ENCODE assay signal across 8 mouse cellular contexts in genomic region chr17:33981192-33981909, GRCm38 (mm10). TPM values are rescaled to one million over a fixed set of nuclear protein-coding genes. Genes with fewer than 3 reads are reported as not detected.
DNase-seq lines count a peak whose midpoint lies in the region; ATAC-seq lines count a peak whose summit lies in the region.
"Not testable (repeated sequence)": the region's sequence is repeated elsewhere in the genome, so short reads cannot be mapped to it uniquely, and the experiment has no call there.

No protein-coding gene starts in this region.

- H3K27ac ChIP-seq in embryonic facial prominence, embryonic 12.5 days = peak overlapping the region; percentile 92
- peak overlapping the region; percentile 69 for H3K27ac ChIP-seq in intestine, embryonic 16.5 days (ENCODE audit: low read length)

- H3K27me3 ChIP-seq in embryonic facial prominence, embryonic 12.5 days = peaks cover 43% of the 10 kb centered on the region
- H3K27me3 ChIP-seq in intestine, embryonic 16.5 days (replicated peaks; ENCODE audit: control insufficient read depth, insufficient read depth, low read length) = peaks cover 12% of the 10 kb centered on the region

- peak overlapping the region; percentile 48 for H3K4me3 ChIP-seq in embryonic facial prominence, embryonic 12.5 days
- H3K4me3 ChIP-seq in intestine, embryonic 16.5 days (ENCODE audit: low read length) = peak overlapping the region; percentile 54

- WGBS in embryonic facial prominence, embryonic 12.5 days = under 1% methylated on average over 27 of the region's 27 CpGs
- WGBS in intestine, embryonic 16.5 days = under 1% methylated on average over 27 of the region's 27 CpGs

- peak overlapping the region; percentile 65 for H3K9ac ChIP-seq in embryonic facial prominence, embryonic 12.5 days
- peak overlapping the region; percentile 65 for H3K9ac ChIP-seq in intestine, embryonic 16.5 days (ENCODE audit: low read depth, low read length)

- peak; percentile 86 for DNase-seq in adrenal gland, postnatal 10 days
- peak; percentile 85 to 92 for DNase-seq in left cerebral cortex, postnatal 10 days (ENCODE audit: extremely low spot score in 1 of 2, low spot score in 2 of 2)
- peak; percentile 82 for DNase-seq in right cerebral cortex, postnatal 14 days
- peak; percentile 88 for DNase-seq in urinary bladder, postnatal 14 days (ENCODE audit: low spot score)

- not testable (repeated sequence) for H3K9me3 ChIP-seq in embryonic facial prominence, embryonic 12.5 days; intestine, embryonic 16.5 days (ENCODE audit: control insufficient read depth, low read length)

- peak overlapping the region; percentile 53 for H3K4me2 ChIP-seq in embryonic facial prominence, embryonic 12.5 days (replicated peaks)
- H3K4me2 ChIP-seq in intestine, embryonic 16.5 days (ENCODE audit: low read depth, low read length) = peak overlapping the region; percentile 67

- intact Hi-C loops in left cerebral cortex, postnatal 10 days (cut with DNase I) = not testable (repeated sequence)

- ATAC-seq in embryonic facial prominence, embryonic 12.5 days (ENCODE audit: insufficient number of reproducible peaks, insufficient read depth, low FRiP score, low TSS enrichment) = peak; percentile 91
- ATAC-seq in granulocyte monocyte progenitor cell, adult 5-6 weeks (replicated peaks; ENCODE audit: poor library complexity, severe bottlenecking) = peak; percentile 61
- peak; percentile 76 for ATAC-seq in intestine, embryonic 16.5 days
- ATAC-seq in megakaryocyte, adult 5-6 weeks (ENCODE audit: poor library complexity, severe bottlenecking) = peak; percentile 65

- H3K36me3 ChIP-seq in embryonic facial prominence, embryonic 12.5 days; intestine, embryonic 16.5 days (ENCODE audit: control insufficient read depth, insufficient read depth, low read length): not testable (repeated sequence)

- not testable (repeated sequence) for H3K4me1 ChIP-seq in embryonic facial prominence, embryonic 12.5 days
- H3K4me1 ChIP-seq in intestine, embryonic 16.5 days (ENCODE audit: control insufficient read depth, insufficient read depth, low read length) = peaks cover 16% of the 10 kb centered on the region

RNA-seq across cellular contexts. Expression of gene H2-K1, which starts 18.8 kb away (rescaled TPM):
- total RNA-seq in adrenal gland, postnatal 10 days (2021) = 100 to 1,000 TPM; 204 to 217 TPM
- polyA plus RNA-seq in embryonic facial prominence, embryonic 12.5 days (2016; fragmentation: Nextera tagmentation; extraction: Ambion mirVana) = 7.2 and 8.0 TPM in 2 replicates
- total RNA-seq in granulocyte monocyte progenitor cell, adult 5-6 weeks (2014; fragmentation: Nextera tagmentation) = 1,023 and 1,149 TPM in 2 replicates
- total RNA-seq in granulocyte monocyte progenitor cell, adult 5-6 weeks (2017) = 564 and 822 TPM in 2 replicates
- 307 and 325 TPM in 2 replicates for polyA plus RNA-seq in intestine, embryonic 16.5 days (2015; fragmentation: Nextera tagmentation; extraction: Ambion mirVana)
- total RNA-seq in left cerebral cortex, postnatal 10 days (2021) = 10 to 100 TPM; 10.6 to 11.8 TPM
- 868 and 887 TPM in 2 replicates for total RNA-seq in megakaryocyte, adult 5-6 weeks (2015)
- 668 and 686 TPM in 2 replicates for total RNA-seq in megakaryocyte, adult 5-6 weeks (2017)

RNA-seq across cellular contexts. Expression of gene Rps18, which starts 25.6 kb away (rescaled TPM):
- total RNA-seq in adrenal gland, postnatal 10 days (2021) = 100 to 1,000 TPM; 943 to 952 TPM
- 1,303 and 1,336 TPM in 2 replicates for polyA plus RNA-seq in embryonic facial prominence, embryonic 12.5 days (2016; fragmentation: Nextera tagmentation; extraction: Ambion mirVana)
- total RNA-seq in granulocyte monocyte progenitor cell, adult 5-6 weeks (2014; fragmentation: Nextera tagmentation) = 4,404 and 5,660 TPM in 2 replicates
- total RNA-seq in granulocyte monocyte progenitor cell, adult 5-6 weeks (2017) = 1,485 and 1,727 TPM in 2 replicates
- 1,753 and 1,902 TPM in 2 replicates for polyA plus RNA-seq in intestine, embryonic 16.5 days (2015; fragmentation: Nextera tagmentation; extraction: Ambion mirVana)
- 100 to 1,000 TPM; 440 to 443 TPM for total RNA-seq in left cerebral cortex, postnatal 10 days (2021)
- 2,016 and 2,115 TPM in 2 replicates for total RNA-seq in megakaryocyte, adult 5-6 weeks (2015)
- 724 and 801 TPM in 2 replicates for total RNA-seq in megakaryocyte, adult 5-6 weeks (2017)

RNA-seq across cellular contexts. Expression of gene Vps52, which starts 25.7 kb away (rescaled TPM):
- total RNA-seq in adrenal gland, postnatal 10 days (2021) = 10 to 100 TPM; 38.8 to 51.4 TPM
- 55.2 and 55.9 TPM in 2 replicates for polyA plus RNA-seq in embryonic facial prominence, embryonic 12.5 days (2016; fragmentation: Nextera tagmentation; extraction: Ambion mirVana)
- total RNA-seq in granulocyte monocyte progenitor cell, adult 5-6 weeks (2014; fragmentation: Nextera tagmentation) = 38.4 and 39.2 TPM in 2 replicates
- total RNA-seq in granulocyte monocyte progenitor cell, adult 5-6 weeks (2017) = 18.6 and 19.2 TPM in 2 replicates
- 46.3 and 48.1 TPM in 2 replicates for polyA plus RNA-seq in intestine, embryonic 16.5 days (2015; fragmentation: Nextera tagmentation; extraction: Ambion mirVana)
- total RNA-seq in left cerebral cortex, postnatal 10 days (2021) = 10 to 100 TPM; 71.3 to 77.5 TPM
- total RNA-seq in megakaryocyte, adult 5-6 weeks (2015) = 15.7 and 17.7 TPM in 2 replicates
- 11.6 and 22.8 TPM in 2 replicates for total RNA-seq in megakaryocyte, adult 5-6 weeks (2017)

RNA-seq across cellular contexts. Expression of gene B3galt4, which starts 30.1 kb away (rescaled TPM):
- total RNA-seq in adrenal gland, postnatal 10 days (2021) = 1 to 10 TPM; 4.8 to 5.8 TPM
- polyA plus RNA-seq in embryonic facial prominence, embryonic 12.5 days (2016; fragmentation: Nextera tagmentation; extraction: Ambion mirVana) = 5.5 and 6.3 TPM in 2 replicates
- 3.2 and 3.3 TPM in 2 replicates for total RNA-seq in granulocyte monocyte progenitor cell, adult 5-6 weeks (2014; fragmentation: Nextera tagmentation)
- 3.2 and 4.0 TPM in 2 replicates for total RNA-seq in granulocyte monocyte progenitor cell, adult 5-6 weeks (2017)
- polyA plus RNA-seq in intestine, embryonic 16.5 days (2015; fragmentation: Nextera tagmentation; extraction: Ambion mirVana) = 12.6 and 15.5 TPM in 2 replicates
- total RNA-seq in left cerebral cortex, postnatal 10 days (2021) = 1 to 10 TPM; 5.2 to 9.8 TPM
- 3.5 and 4.0 TPM in 2 replicates for total RNA-seq in megakaryocyte, adult 5-6 weeks (2015)
- total RNA-seq in megakaryocyte, adult 5-6 weeks (2017) = 4.9 and 5.7 TPM in 2 replicates

RNA-seq across cellular contexts. Expression of gene Wdr46, which starts 40.9 kb away (rescaled TPM):
- 10 to 100 TPM; 28.4 to 29.7 TPM for total RNA-seq in adrenal gland, postnatal 10 days (2021)
- 44.9 and 49.6 TPM in 2 replicates for polyA plus RNA-seq in embryonic facial prominence, embryonic 12.5 days (2016; fragmentation: Nextera tagmentation; extraction: Ambion mirVana)
- 41.4 and 56.6 TPM in 2 replicates for total RNA-seq in granulocyte monocyte progenitor cell, adult 5-6 weeks (2014; fragmentation: Nextera tagmentation)
- total RNA-seq in granulocyte monocyte progenitor cell, adult 5-6 weeks (2017) = 48.6 and 53.9 TPM in 2 replicates
- polyA plus RNA-seq in intestine, embryonic 16.5 days (2015; fragmentation: Nextera tagmentation; extraction: Ambion mirVana) = 24.3 and 26.1 TPM in 2 replicates
- 10 to 100 TPM; 20.5 to 20.9 TPM for total RNA-seq in left cerebral cortex, postnatal 10 days (2021)
- total RNA-seq in megakaryocyte, adult 5-6 weeks (2015) = 12.2 and 12.4 TPM in 2 replicates
- 21.6 and 23.7 TPM in 2 replicates for total RNA-seq in megakaryocyte, adult 5-6 weeks (2017)

Comparison
In these comparisons a context has a peak if more than half of its experiments do, and no peak if none do; other contexts are left out.
1. Peak in every context shown above with its lines: DNase-seq, ATAC-seq, H3K4me3 ChIP-seq and H3K27ac ChIP-seq.
2. RNA of gene H2-K1, which starts 18.8 kb away (total RNA-seq): 564 to 1,149 TPM in granulocyte monocyte progenitor cell, adult 5-6 weeks, 668 to 887 TPM in megakaryocyte, adult 5-6 weeks and 204 to 217 TPM in adrenal gland, postnatal 10 days; 10.6 to 11.8 TPM in left cerebral cortex, postnatal 10 days; every median in the first group is over 10 times any median in the second.